Mouse (Mus musculus) inflammation-experienced regulatory T-cells, adult 16 weeks (primary cell): ENCODE results near the gene Pom121l2. TPM values are rescaled to one million over a fixed set of nuclear protein-coding genes. Genes with fewer than 3 reads are reported as not detected.

Source experiments
- polyA plus RNA-seq: library from polyadenylated mRNA; unstranded; fragments of 100-300 nt; shearing (Covaris generic); gene quantifications from one replicate; pipeline ENCODE4 v1.2.1, GENCODE M21; 2017

The Pom121l2 gene
- not detected for polyA plus RNA-seq

DNA sequence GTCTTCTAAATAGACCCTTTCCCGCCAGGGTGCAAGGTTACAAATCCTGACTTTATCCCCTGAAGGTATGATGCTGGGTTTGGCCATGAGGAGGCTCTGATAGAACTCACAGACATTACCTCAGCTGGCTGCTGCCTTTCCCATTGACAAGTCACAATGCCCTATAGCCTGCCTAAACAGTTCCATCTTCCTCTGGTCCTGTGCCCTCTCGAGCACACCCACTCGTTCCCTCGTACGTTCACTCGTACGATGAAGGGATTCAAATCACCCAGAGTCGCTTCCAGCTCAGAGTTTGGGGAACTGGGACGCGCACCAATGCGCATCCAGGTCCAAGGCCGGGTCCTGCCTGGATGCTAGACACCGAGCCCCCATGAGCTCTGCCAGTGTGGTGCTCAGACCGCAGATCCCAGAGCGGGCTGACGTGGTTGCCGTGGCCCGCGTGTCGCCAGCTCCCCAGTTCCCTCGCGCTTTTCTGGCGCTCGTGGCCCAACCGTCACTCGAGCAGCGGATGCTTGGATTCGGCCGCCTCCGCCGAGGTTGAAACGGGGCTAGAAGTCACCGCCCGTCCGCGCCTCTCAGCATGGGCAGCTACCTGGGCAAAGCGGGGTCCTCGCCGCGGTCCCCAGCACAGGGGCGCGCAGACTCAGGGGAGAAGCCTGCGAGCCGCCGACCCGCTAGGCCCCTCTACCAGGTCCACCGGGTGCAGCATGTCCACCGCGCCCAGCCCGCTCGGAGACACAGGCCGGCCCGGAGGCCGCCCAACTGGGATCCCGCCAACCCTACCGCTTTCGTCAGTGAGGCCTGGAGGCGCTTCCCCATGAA lies at the start of gene Pom121l2:
Gene Pom121l2 (plus strand): TSS at position 214 of the 822 bp plus-strand sequence.

DNA sequence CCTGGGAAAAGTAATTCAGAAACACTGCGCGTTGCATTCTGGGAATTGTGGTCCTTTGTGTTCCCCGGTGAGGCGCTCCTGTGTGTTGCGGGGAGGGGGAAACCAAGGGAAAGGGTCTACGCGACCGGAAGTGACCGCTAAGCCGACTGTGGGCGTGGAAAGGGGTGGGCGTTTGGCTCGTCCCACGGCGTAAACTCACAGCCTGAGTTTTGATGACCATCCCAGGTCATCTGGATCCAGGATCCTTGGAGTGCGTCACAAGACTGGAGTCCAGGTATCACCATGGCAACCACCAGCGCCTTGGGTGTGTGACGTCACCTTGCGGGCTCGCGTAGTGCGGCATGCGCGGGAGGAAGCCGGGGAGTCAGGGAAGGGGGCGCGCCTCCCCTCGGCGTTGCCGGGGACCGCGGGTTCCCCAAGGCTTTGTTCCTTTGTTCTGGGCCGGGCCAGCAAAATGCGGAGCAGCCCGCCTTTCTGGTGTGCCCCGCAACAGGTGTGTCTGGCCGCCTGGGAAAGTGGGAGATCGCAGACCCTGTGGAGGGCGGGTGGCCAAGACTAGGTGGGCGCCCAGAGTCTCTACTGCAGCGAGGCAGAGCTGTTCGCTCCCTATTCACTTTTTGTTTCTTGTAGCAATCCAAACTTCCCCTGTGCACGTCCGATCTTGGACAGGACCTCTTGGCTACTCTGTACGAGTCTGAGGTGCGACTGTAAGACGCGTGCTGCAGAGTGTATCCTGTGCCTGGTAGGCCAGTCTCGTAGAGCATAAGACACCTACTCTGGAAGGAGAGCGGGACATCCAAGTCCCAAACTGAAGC lies 35.9 kb upstream of the Pom121l2 start, which contains the start of gene Zfp184:
Gene Zfp184 (plus strand): TSS at position 169 of the 815 bp plus-strand sequence.

DNA sequence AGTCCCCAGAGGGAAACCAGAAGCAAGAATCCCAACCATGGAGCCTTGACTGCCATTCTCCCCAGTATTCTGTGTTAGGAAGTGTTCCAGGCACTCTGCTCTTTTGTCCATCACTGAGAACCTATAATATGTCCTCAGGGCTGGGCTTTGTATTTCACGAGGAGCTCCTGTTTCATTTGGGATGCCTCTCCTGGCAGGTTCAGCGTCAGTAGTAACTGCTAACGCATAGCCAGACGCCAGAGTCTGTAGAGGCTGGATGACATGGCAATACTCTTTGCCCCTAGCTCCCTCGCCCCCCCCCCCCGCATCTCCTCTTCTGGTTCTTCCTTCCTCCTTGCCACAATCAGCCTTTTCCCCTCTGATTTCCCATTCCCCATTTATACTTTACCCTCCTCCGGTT lies 28.6 kb downstream of the Pom121l2 start, which contains the start of gene Prss16:
Gene Prss16 (minus strand): TSS at position 101 of the 400 bp plus-strand sequence.

DNA sequence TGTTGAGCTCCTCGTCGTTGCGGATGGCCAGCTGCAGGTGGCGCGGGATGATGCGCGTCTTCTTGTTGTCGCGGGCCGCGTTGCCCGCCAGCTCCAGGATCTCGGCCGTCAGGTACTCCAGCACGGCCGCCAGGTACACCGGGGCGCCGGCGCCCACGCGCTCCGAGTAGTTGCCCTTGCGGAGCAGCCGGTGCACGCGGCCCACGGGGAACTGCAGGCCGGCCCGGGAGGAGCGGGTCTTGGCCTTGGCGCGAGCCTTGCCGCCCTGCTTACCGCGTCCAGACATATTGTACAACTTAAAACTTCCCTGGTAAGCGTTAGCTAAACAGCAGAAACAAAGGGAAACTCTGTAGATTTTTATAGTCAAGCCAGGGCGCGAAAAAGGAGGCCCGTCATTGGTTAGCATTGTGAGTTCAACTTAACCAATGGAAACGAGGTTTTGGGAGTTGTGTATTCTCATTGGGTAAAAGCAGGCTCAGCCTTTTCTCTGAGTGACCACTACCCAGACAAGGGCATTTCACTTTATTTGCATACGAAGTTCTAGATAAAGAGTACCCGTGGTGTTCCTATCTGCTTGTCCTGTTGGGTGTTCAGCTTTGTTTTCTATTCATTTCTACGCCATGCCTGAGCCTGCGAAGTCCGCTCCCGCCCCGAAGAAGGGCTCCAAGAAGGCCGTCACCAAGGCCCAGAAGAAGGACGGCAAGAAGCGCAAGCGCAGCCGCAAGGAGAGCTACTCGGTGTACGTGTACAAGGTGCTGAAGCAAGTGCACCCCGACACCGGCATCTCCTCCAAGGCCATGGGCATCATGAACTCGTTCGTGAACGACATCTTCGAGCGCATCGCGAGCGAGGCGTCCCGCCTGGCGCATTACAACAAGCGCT lies 54.5 kb downstream of the Pom121l2 start, which contains the start of the genes Hist1h2ah and Hist1h2bk:
Gene Hist1h2ah (minus strand): TSS at position 302 of the 882 bp plus-strand sequence.
Gene Hist1h2bk (plus strand): TSS at position 604 of the 882 bp plus-strand sequence.

Other genes with a start within 250 kb of the Pom121l2 start
- not detected for gene Hist1h4j, start 246.1 kb upstream of the Pom121l2 start, polyA plus RNA-seq
- gene Hist1h4k, start 230.7 kb upstream of the Pom121l2 start, polyA plus RNA-seq, result 22.8 TPM
- gene Hist1h2ak, start 227.4 kb upstream of the Pom121l2 start, polyA plus RNA-seq, result 3.0 TPM
- gene Hist1h2bn, start 227.1 kb upstream of the Pom121l2 start, polyA plus RNA-seq, result 2.1 TPM
- gene Hist1h1b, start 200.6 kb upstream of the Pom121l2 start, polyA plus RNA-seq, result 4.3 TPM
- 1.6 TPM for gene Hist1h3i, start 197.8 kb upstream of the Pom121l2 start, polyA plus RNA-seq
- gene Hist1h2an, start 194.0 kb upstream of the Pom121l2 start, polyA plus RNA-seq, result not detected
- not detected for gene Hist1h2bp, start 193.7 kb upstream of the Pom121l2 start, polyA plus RNA-seq
- 6.5 TPM for gene Hist1h2bq, start 171.0 kb upstream of the Pom121l2 start, polyA plus RNA-seq
- gene Hist1h2ao, start 170.7 kb upstream of the Pom121l2 start, polyA plus RNA-seq, result not detected
- 42.3 TPM for gene Hist1h4m, start 169.4 kb upstream of the Pom121l2 start, polyA plus RNA-seq
- 3.8 TPM for gene Hist1h4n, start 149.0 kb upstream of the Pom121l2 start, polyA plus RNA-seq
- gene Hist1h2ap, start 147.7 kb upstream of the Pom121l2 start, polyA plus RNA-seq, result 104 TPM
- 6.7 TPM for gene Hist1h2br, start 147.5 kb upstream of the Pom121l2 start, polyA plus RNA-seq
- gene Zfp184, start 36.1 kb upstream of the Pom121l2 start, polyA plus RNA-seq, result 0.24 TPM
- 0.20 TPM for gene Prss16, start 28.5 kb downstream of the Pom121l2 start, polyA plus RNA-seq
- not detected for gene Hist1h2ah, start 54.4 kb downstream of the Pom121l2 start, polyA plus RNA-seq
- not detected for gene Hist1h2bk, start 54.7 kb downstream of the Pom121l2 start, polyA plus RNA-seq
- gene Hist1h4i, start 60.2 kb downstream of the Pom121l2 start, polyA plus RNA-seq, result 12.9 TPM
- gene Hist1h2ag, start 61.8 kb downstream of the Pom121l2 start, polyA plus RNA-seq, result 2.4 TPM
- 3.9 TPM for gene Hist1h2bj, start 62.0 kb downstream of the Pom121l2 start, polyA plus RNA-seq
- not detected for gene Vmn1r188, start 103.2 kb downstream of the Pom121l2 start, polyA plus RNA-seq
- gene Vmn1r189, start 124.6 kb downstream of the Pom121l2 start, polyA plus RNA-seq, result not detected
- gene Vmn1r191, start 202.8 kb downstream of the Pom121l2 start, polyA plus RNA-seq, result not detected
- gene Vmn1r192, start 209.9 kb downstream of the Pom121l2 start, polyA plus RNA-seq, result not detected
- not detected for gene Vmn1r193, start 242.0 kb downstream of the Pom121l2 start, polyA plus RNA-seq